Mouse (Mus musculus): ENCODE measurements around the gene Ccdc162.

GRCm38 (mm10) chr10:41572274-41572673, 144.2 kb downstream of the Ccdc162 start:
- TF ChIP-seq CTCF (IDR thresholded peaks at IDR 0.05; ENCODE audit: low read depth), result no peak
- TF ChIP-seq EP300 (IDR thresholded peaks at IDR 0.05; ENCODE audit: low read depth), result no peak

All from heart, postnatal 0 days (tissue).